Mouse (Mus musculus) limb, embryonic 14.5 days (tissue): ENCODE data around the gene Tmem54. TPM values are rescaled to one million over a fixed set of nuclear protein-coding genes. Genes with fewer than 3 reads are reported as not detected.
A peak's percentile ranks its signal among the peaks of the same experiment; 100 is the strongest.

ENCODE experiments used
- ATAC-seq: fragments of 200-750 bp; cut with Nextera tagmentation; 2 replicates; pipeline ENCODE4 v1.8.0; 2017; ENCODE audit warnings: low read depth, moderate number of reproducible peaks, moderate TSS enrichment; ENCODE audit not compliant: low FRiP score
- DNase-seq: peaks from one replicate; pipeline ENCODE4 v3.0.0-alpha.2; 2015; ENCODE audit warnings: low spot score
- H3K27ac ChIP-seq: fragments of 300-500 bp; sonication (generic); replicated peaks from 2 replicates; pipeline ENCODE4 v1.5.1; 2014; ENCODE audit warnings: low read depth, mild to moderate bottlenecking, low read length, moderate library complexity, mixed read lengths
- H3K27me3 ChIP-seq: fragments of 300-500 bp; sonication (generic); 2 replicates; pipeline ENCODE4 v1.6.1; 2014; ENCODE audit warnings: low read length, mixed read lengths; ENCODE audit not compliant: control insufficient read depth, insufficient read depth
- H3K36me3 ChIP-seq: fragments of 300-500 bp; sonication (generic); 2 replicates; pipeline ENCODE4 v1.6.1; 2014; ENCODE audit warnings: mild to moderate bottlenecking, low read length, moderate library complexity, mixed read lengths; ENCODE audit not compliant: control insufficient read depth, insufficient read depth
- H3K4me1 ChIP-seq: fragments of 300-500 bp; sonication (generic); 2 replicates; pipeline ENCODE4 v1.6.1; 2014; ENCODE audit warnings: antibody characterized with exemption, low read length, mixed read lengths; ENCODE audit not compliant: control insufficient read depth, insufficient read depth
- H3K4me2 ChIP-seq: fragments of 300-500 bp; sonication (generic); replicated peaks from 2 replicates; pipeline ENCODE4 v1.6.1; 2014; ENCODE audit warnings: low read depth, mild to moderate bottlenecking, low read length, moderate library complexity; ENCODE audit not compliant: severe bottlenecking
- H3K4me3 ChIP-seq: fragments of 300-500 bp; sonication (generic); replicated peaks from 2 replicates; pipeline ENCODE4 v1.5.1; 2014; ENCODE audit warnings: low read length
- H3K9ac ChIP-seq: fragments of 300-500 bp; sonication (generic); 2 replicates; pipeline ENCODE4 v1.6.1; 2014; ENCODE audit warnings: mild to moderate bottlenecking, low read depth, low read length, moderate library complexity; ENCODE audit not compliant: severe bottlenecking
- H3K9me3 ChIP-seq: fragments of 300-500 bp; sonication (generic); 2 replicates; pipeline ENCODE4 v1.6.1; 2016; ENCODE audit warnings: low read length; ENCODE audit not compliant: control insufficient read depth
- POLR2A ChIP-seq: fragments of 200-500 bp; IDR thresholded peaks from 2 replicates; pipeline ENCODE4 v1.8.0; 2012; ENCODE audit warnings: inconsistent platforms, mild to moderate bottlenecking, moderate library complexity, borderline replicate concordance; ENCODE audit not compliant: insufficient read depth, insufficient read length; ENCODE audit errors: extremely low read depth
- WGBS: fragments of 180-500 bp; shearing (Covaris S2); extraction: QIAGEN DNeasy Blood & Tissue Kit; methylation state at CpG from one replicate; pipeline ENCODE4 v1.1.7; 2014; 5-methylcytosine and 5-hydroxymethylcytosine counted together
- polyA plus RNA-seq, 2 experiments: library from polyadenylated mRNA; depleted of rRNA in 1 of 2; stranded (reverse) in 1 of 2; unstranded in 1 of 2; fragments of >200 nt; fragmentation: Nextera tagmentation in 1 of 2; extraction: Ambion mirVana in 1 of 2; gene quantifications; 2 replicates each; pipeline versions ENCODE4 v1.2.1 to v1.2.3; 2012 to 2014

Tmem54 gene
- polyA plus RNA-seq, 2 experiments = 9.9 to 13.3 TPM

- peaks cover 18% of the 10 kb centered on the region for H3K36me3 ChIP-seq
- H3K27ac ChIP-seq = no peak overlapping the region
- no peak for TF ChIP-seq POLR2A
- 0 out of 2 replicates have a peak, but pooled peaks cover 8% of the 10 kb centered on the region for H3K27me3 ChIP-seq
- WGBS = 74% methylated on average over 17 of the region's 17 CpGs
- ATAC-seq (no peak), DNase-seq (no peak)
- peaks cover 12% of the 10 kb centered on the region; the same call in 1 of the 2 replicates for H3K4me1 ChIP-seq
- H3K9ac ChIP-seq = no peak overlapping the region
- no peaks in the 10 kb centered on the region for H3K9me3 ChIP-seq
- no peak overlapping the region for H3K4me2 ChIP-seq
- H3K4me3 ChIP-seq = no peak overlapping the region
These were observed 36.5 kb downstream of the Tmem54 start for GRCm38 (mm10) chr4:129141560-129142438.

GRCm38 (mm10) chr4:129142439-129143045 is 37.2 kb downstream of the Tmem54 start:
- H3K27ac ChIP-seq = no peak overlapping the region
- WGBS = 86% methylated on average over 11 of the region's 11 CpGs
- no peak overlapping the region for H3K4me2 ChIP-seq
- 0 out of 2 replicates have a peak, but pooled peaks cover 7% of the 10 kb centered on the region for H3K27me3 ChIP-seq
- H3K9me3 ChIP-seq = no peaks in the 10 kb centered on the region
- no peak overlapping the region for H3K9ac ChIP-seq
- no peak overlapping the region for H3K4me3 ChIP-seq
- ATAC-seq (no peak), DNase-seq (no peak)
- H3K4me1 ChIP-seq = peaks cover 12% of the 10 kb centered on the region; the same call in 1 of the 2 replicates
- TF ChIP-seq POLR2A = no peak
- peaks cover 18% of the 10 kb centered on the region for H3K36me3 ChIP-seq

DNA sequence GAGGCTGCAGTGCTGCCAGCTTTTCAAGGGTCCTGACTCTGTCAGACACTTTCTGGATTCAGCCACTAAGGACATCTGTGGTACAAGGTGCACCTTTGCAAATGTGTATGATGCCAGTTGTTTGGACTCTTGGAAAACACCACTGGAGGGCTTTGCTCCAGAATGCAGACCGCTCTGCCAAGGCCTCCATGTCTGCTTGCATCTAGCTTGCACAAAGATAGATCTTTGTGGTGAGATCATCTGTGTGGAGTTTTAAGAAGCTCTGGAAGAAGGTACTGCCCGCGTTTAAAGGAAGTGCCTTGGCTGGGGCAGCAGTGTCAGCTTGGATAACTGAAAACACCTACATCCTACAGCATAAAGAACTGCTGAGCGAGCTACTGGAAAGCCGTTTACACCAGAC is 38.2 kb downstream of the Tmem54 start:
- no peak for TF ChIP-seq POLR2A
- Histone ChIP-seq H3K27me3 (no peaks in the 10 kb centered on the region), H3K36me3 (peaks cover 20% of the 10 kb centered on the region), H3K4me2 (no peak overlapping the region), H3K4me3 (no peak overlapping the region), H3K4me1 (peaks cover 12% of the 10 kb centered on the region; the same call in 1 of the 2 replicates), H3K9me3 (no peaks in the 10 kb centered on the region), H3K9ac (no peak overlapping the region), H3K27ac (no peak overlapping the region)
- 85% methylated on average over 5 of the region's 5 CpGs for WGBS
- DNase-seq (no peak), ATAC-seq (no peak)

DNA sequence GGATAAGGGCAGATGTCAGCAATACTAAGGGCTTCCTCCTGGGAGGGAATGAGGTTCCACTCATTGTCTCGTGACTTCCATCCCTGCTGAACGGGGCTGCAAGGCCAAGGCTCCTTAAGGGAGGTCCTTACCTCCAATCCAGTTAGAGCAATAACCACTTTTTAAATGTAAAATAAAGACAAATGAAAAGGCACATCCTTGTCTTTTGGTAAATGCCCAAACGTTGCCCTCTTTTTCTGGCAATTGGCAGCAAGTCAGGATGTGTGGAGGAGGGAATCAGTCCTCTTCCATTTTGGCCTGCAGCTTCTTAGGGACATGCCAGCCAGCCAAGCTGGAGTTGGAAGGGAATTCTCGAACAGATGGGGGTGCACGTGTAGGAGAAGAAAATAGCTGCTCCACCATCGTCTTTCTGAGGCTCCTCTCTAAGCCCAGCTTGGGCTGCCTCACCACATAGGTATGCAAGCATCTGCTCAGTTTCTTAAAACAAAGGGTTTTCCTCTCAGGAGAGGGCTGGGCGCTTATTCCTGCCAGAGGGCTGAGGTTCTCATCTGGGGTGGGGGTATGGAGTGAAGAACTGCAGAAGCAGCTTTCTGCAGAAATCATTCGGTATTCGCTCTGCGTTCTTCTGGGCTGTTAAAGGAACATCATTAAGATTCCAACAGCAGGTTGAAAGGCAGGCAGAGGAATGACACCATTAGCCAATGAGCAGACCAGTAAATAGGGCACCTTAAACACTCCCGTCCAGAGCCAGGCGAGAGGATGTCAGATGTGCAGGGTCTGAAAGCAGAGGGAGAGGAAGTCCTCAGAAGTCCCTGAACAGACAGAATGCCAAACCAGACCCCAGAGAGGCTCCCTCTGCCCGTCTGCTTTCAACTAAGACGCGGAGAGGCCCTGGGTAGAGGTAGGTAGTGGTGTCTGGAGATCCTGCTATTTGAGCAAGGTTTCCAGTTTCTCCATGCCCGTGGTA is 39.3 kb downstream of the Tmem54 start:
- H3K9ac ChIP-seq = no peak overlapping the region
- no peak overlapping the region for H3K4me3 ChIP-seq
- H3K27ac ChIP-seq = peak overlapping the region; percentile 72
- no peak overlapping the region for H3K4me2 ChIP-seq
- H3K36me3 ChIP-seq = peaks cover 29% of the 10 kb centered on the region
- H3K27me3 ChIP-seq = no peaks in the 10 kb centered on the region
- TF ChIP-seq POLR2A = no peak
- peaks cover 12% of the 10 kb centered on the region; the same call in 1 of the 2 replicates for H3K4me1 ChIP-seq
- ATAC-seq (peak; percentile 80), DNase-seq (peak; percentile 68)
- 39% methylated on average over 16 of the region's 16 CpGs for WGBS
- H3K9me3 ChIP-seq = no peaks in the 10 kb centered on the region
